Mouse (Mus musculus) CH12.LX (cell line): ENCODE results near the gene Arhgap29. TPM values are rescaled to one million over a fixed set of nuclear protein-coding genes. Genes with fewer than 3 reads are reported as not detected.

Experiments
- DNase-seq: peaks from one replicate; pipeline ENCODE4 v3.0.0-alpha.2; 2013; ENCODE audit errors: extremely low read depth
- H3K27ac ChIP-seq: 2 replicates; pipeline ENCODE4 v1.5.1; 2012; ENCODE audit warnings: low read depth, mild to moderate bottlenecking, control low read depth, moderate library complexity; ENCODE audit not compliant: insufficient read depth
- H3K27me3 ChIP-seq: replicated peaks from 2 replicates; pipeline ENCODE3; 2012; ENCODE audit warnings: inconsistent platforms
- H3K36me3 ChIP-seq, 2 experiments: replicated peaks in 1 of 2; 2 replicates each; pipeline versions ENCODE3 to v1.6.1; 2012; ENCODE audit warnings: inconsistent platforms in 1 of 2, low read length in 1 of 2, mild to moderate bottlenecking in 1 of 2, mixed read lengths in 1 of 2, moderate library complexity in 1 of 2; ENCODE audit not compliant: control insufficient read depth in 1 of 2, insufficient read depth in 1 of 2
- H3K4me1 ChIP-seq, 2 experiments: 2 replicates each; pipeline ENCODE4 v1.6.1; 2012; ENCODE audit warnings: inconsistent platforms in 1 of 2, moderate library complexity in 1 of 2; ENCODE audit not compliant: insufficient read depth in 2 of 2, control insufficient read depth in 1 of 2
- H3K4me2 ChIP-seq: 2 replicates; pipeline ENCODE4 v1.6.1; 2012; ENCODE audit warnings: low read depth, mild to moderate bottlenecking, control low read depth; ENCODE audit not compliant: poor library complexity, insufficient read depth, severe bottlenecking
- H3K4me3 ChIP-seq, 3 experiments: fragments of 150-350 bp in 1 of 3; sonication (generic) in 1 of 3; replicated peaks in 1 of 3; 2 replicates each; pipeline versions ENCODE3 to v1.5.1; 2011 to 2012; ENCODE audit warnings: low read depth in 2 of 3, low read length in 2 of 3, mild to moderate bottlenecking in 2 of 3, moderate library complexity in 2 of 3, control low read depth in 1 of 3, improper control_type of control experiment in 1 of 3, inconsistent platforms in 1 of 3, mixed read lengths in 1 of 3; ENCODE audit not compliant: poor library complexity in 1 of 3
- H3K79me2 ChIP-seq: replicated peaks from 2 replicates; pipeline ENCODE4 v1.6.1; 2012; ENCODE audit warnings: mild to moderate bottlenecking, moderate library complexity; ENCODE audit not compliant: control insufficient read depth, poor library complexity, insufficient read depth, severe bottlenecking; ENCODE audit errors: extremely low read depth
- H3K9ac ChIP-seq: 2 replicates; pipeline ENCODE4 v1.6.1; 2012; ENCODE audit warnings: low read depth, mild to moderate bottlenecking, control low read depth, moderate library complexity; ENCODE audit not compliant: insufficient read depth
- H3K9me3 ChIP-seq: replicated peaks from 2 replicates; pipeline ENCODE3; 2012; ENCODE audit warnings: low read length, inconsistent platforms, mixed read lengths
- BHLHE40 ChIP-seq: IDR thresholded peaks from 2 replicates; pipeline ENCODE4 v1.6.1; 2011; ENCODE audit warnings: mild to moderate bottlenecking, low read depth, low read length, improper control_type of control experiment
- CHD2 ChIP-seq: IDR thresholded peaks from 2 replicates; pipeline ENCODE4 v1.6.1; 2011; ENCODE audit warnings: low read length, improper control_type of control experiment
- CTCF ChIP-seq, 2 experiments: IDR thresholded peaks in 1 of 2; conservative IDR thresholded peaks in 1 of 2; 2 replicates each; pipeline ENCODE4 v1.5.1; 2011 to 2012; ENCODE audit warnings: low read depth in 2 of 2, low read length in 2 of 2, improper control_type of control experiment in 1 of 2, inconsistent platforms in 1 of 2, mild to moderate bottlenecking in 1 of 2, moderate library complexity in 1 of 2
- E2F4 ChIP-seq: IDR thresholded peaks from 2 replicates; pipeline ENCODE4 v1.6.1; 2011; ENCODE audit warnings: low read depth, low read length, improper control_type of control experiment; ENCODE audit not compliant: insufficient replicate concordance
- ELF1 ChIP-seq: IDR thresholded peaks from 2 replicates; pipeline ENCODE4 v1.6.1; 2014; ENCODE audit warnings: low read depth, mild to moderate bottlenecking, inconsistent platforms, low read length, improper control_type of control experiment
- EP300 ChIP-seq: IDR thresholded peaks from 2 replicates; pipeline ENCODE4 v1.6.1; 2011; ENCODE audit warnings: low read length, improper control_type of control experiment
- ETS1 ChIP-seq: conservative IDR thresholded peaks from 2 replicates; pipeline ENCODE4 v1.6.1; 2012; ENCODE audit warnings: low read depth, mild to moderate bottlenecking, inconsistent platforms, low read length, improper control_type of control experiment, moderate library complexity
- GABPA ChIP-seq: IDR thresholded peaks from 2 replicates; pipeline ENCODE4 v1.6.1; 2012; ENCODE audit warnings: low read depth, low read length, improper control_type of control experiment, inconsistent platforms; ENCODE audit not compliant: insufficient replicate concordance
- HCFC1 ChIP-seq: IDR thresholded peaks from 2 replicates; pipeline ENCODE4 v1.6.1; 2012; ENCODE audit warnings: low read depth, mild to moderate bottlenecking, inconsistent platforms, low read length, improper control_type of control experiment
- IRF4 ChIP-seq: IDR thresholded peaks from 2 replicates; pipeline ENCODE4 v1.6.1; 2014; ENCODE audit warnings: low read depth, mild to moderate bottlenecking, inconsistent platforms, low read length, improper control_type of control experiment
- JUN ChIP-seq: IDR thresholded peaks from 2 replicates; pipeline ENCODE4 v1.6.1; 2011; ENCODE audit warnings: low read depth, mild to moderate bottlenecking, low read length, improper control_type of control experiment, moderate library complexity; ENCODE audit not compliant: insufficient read depth
- JUND ChIP-seq: conservative IDR thresholded peaks from 2 replicates; pipeline ENCODE4 v1.6.1; 2011; ENCODE audit warnings: low read depth, low read length, improper control_type of control experiment
- MAFK ChIP-seq: IDR thresholded peaks from 2 replicates; pipeline ENCODE4 v1.6.1; 2011; ENCODE audit warnings: low read length, improper control_type of control experiment; ENCODE audit not compliant: insufficient replicate concordance
- MAX ChIP-seq: IDR thresholded peaks from 2 replicates; pipeline ENCODE4 v1.6.1; 2011; ENCODE audit warnings: low read length, improper control_type of control experiment
- MEF2A ChIP-seq: IDR thresholded peaks from 2 replicates; pipeline ENCODE4 v1.6.1; 2014; ENCODE audit warnings: low read depth, mild to moderate bottlenecking, inconsistent platforms, low read length, improper control_type of control experiment, borderline replicate concordance
- MXI1 ChIP-seq: IDR thresholded peaks from 2 replicates; pipeline ENCODE4 v1.6.1; 2011; ENCODE audit warnings: mild to moderate bottlenecking, low read depth, low read length, improper control_type of control experiment
- MYC ChIP-seq: IDR thresholded peaks from 2 replicates; pipeline ENCODE4 v1.6.1; 2011; ENCODE audit warnings: low read depth, mild to moderate bottlenecking, improper control_type of control experiment, low read length
- NELFE ChIP-seq: IDR thresholded peaks from 2 replicates; pipeline ENCODE4 v1.6.1; 2011; ENCODE audit warnings: low read depth, low read length, improper control_type of control experiment
- NRF1 ChIP-seq: IDR thresholded peaks from 2 replicates; pipeline ENCODE4 v1.6.1; 2014; ENCODE audit warnings: low read depth, mild to moderate bottlenecking, inconsistent platforms, low read length, improper control_type of control experiment, moderate library complexity
- PAX5 ChIP-seq: IDR thresholded peaks from 2 replicates; pipeline ENCODE4 v1.6.1; 2012; ENCODE audit warnings: low read length, inconsistent platforms, mixed read lengths
- POLR2AphosphoS2 ChIP-seq: IDR thresholded peaks from 2 replicates; pipeline ENCODE4 v1.6.1; 2011; ENCODE audit warnings: low read depth, low read length, improper control_type of control experiment
- RCOR1 ChIP-seq: conservative IDR thresholded peaks from 2 replicates; pipeline ENCODE4 v1.6.1; 2012; ENCODE audit warnings: low read depth, mild to moderate bottlenecking, inconsistent platforms, low read length, improper control_type of control experiment
- SMC3 ChIP-seq: IDR thresholded peaks from 2 replicates; pipeline ENCODE4 v1.6.1; 2011; ENCODE audit warnings: low read depth, low read length, improper control_type of control experiment
- TCF12 ChIP-seq: IDR thresholded peaks from 2 replicates; pipeline ENCODE4 v1.6.1; 2014; ENCODE audit warnings: low read depth, mild to moderate bottlenecking, inconsistent platforms, low read length, improper control_type of control experiment
- UBTF ChIP-seq: IDR thresholded peaks from 2 replicates; pipeline ENCODE4 v1.6.1; 2012; ENCODE audit warnings: low read depth, mild to moderate bottlenecking, inconsistent platforms, low read length, improper control_type of control experiment, moderate library complexity
- USF1 ChIP-seq: IDR thresholded peaks from 2 replicates; pipeline ENCODE4 v1.6.1; 2014; ENCODE audit warnings: low read depth, mild to moderate bottlenecking, inconsistent platforms, low read length, improper control_type of control experiment
- USF2 ChIP-seq: conservative IDR thresholded peaks from 2 replicates; pipeline ENCODE4 v1.6.1; 2011; ENCODE audit warnings: low read depth, low read length, improper control_type of control experiment
- ZKSCAN1 ChIP-seq: IDR thresholded peaks from 2 replicates; pipeline ENCODE4 v1.6.1; 2012; ENCODE audit warnings: low read depth, inconsistent platforms, low read length, improper control_type of control experiment, borderline replicate concordance
- ZMIZ1 ChIP-seq: IDR thresholded peaks from 2 replicates; pipeline ENCODE4 v1.6.1; 2012; ENCODE audit warnings: low read depth, mild to moderate bottlenecking, inconsistent platforms, low read length, improper control_type of control experiment
- ZNF384 ChIP-seq: IDR thresholded peaks from 2 replicates; pipeline ENCODE4 v1.6.1; 2012; ENCODE audit warnings: low read depth, low read length, improper control_type of control experiment, inconsistent platforms
- dilution Hi-C: fragments of 300-500 bp; cut with MboI; formaldehyde crosslinking; loops from 2 replicates; pipeline ENCODE4 v1.14.3; 2020; ENCODE audit warnings: low sequenced_read_pairs; ENCODE audit not compliant: extremely low pct_unique_long_range_greater_than_20kb, extremely low pct_ligation_motif_present
- in situ Hi-C: fragments of 300-500 bp; cut with MboI; formaldehyde crosslinking; loops from 3 replicates; pipeline ENCODE4 v1.14.3; 2019; ENCODE audit warnings: low sequenced_read_pairs, low pct_ligation_motif_present, low pct_unique_long_range_greater_than_20kb, mixed read lengths
- polyA plus RNA-seq: library from polyadenylated mRNA; unstranded; fragments of >175 nt; gene quantifications from 2 replicates; pipeline ENCODE4 v1.2.1, GENCODE M21; 2012; ENCODE audit warnings: low read depth; ENCODE audit not compliant: insufficient read length
- total RNA-seq, 2 experiments: library from RNA; depleted of rRNA; stranded (reverse); fragments of 300-350 nt in 1 of 2; fragments of >200 nt in 1 of 2; gene quantifications; 2 replicates each; pipeline ENCODE4 v1.2.3; 2012 to 2014

The Arhgap29 gene
- total and polyA plus RNA-seq, 3 experiments = 19.7 to 53.7 (median 37.0) TPM

GRCm38 (mm10) chr3:122058439-122059198 is 106.3 kb downstream of the Arhgap29 start:
- H3K36me3 ChIP-seq = no peaks in the 10 kb centered on the region
- peaks cover 8 to 11% of the 10 kb centered on the region in 2 experiments for H3K4me1 ChIP-seq
- H3K9ac ChIP-seq = no peak overlapping the region
- in situ Hi-C loops (no loop called here), dilution Hi-C loops (no loop called here)
- H3K4me3 ChIP-seq = no peak overlapping the region
- H3K9me3 ChIP-seq = no peaks in the 10 kb centered on the region
- H3K79me2 ChIP-seq = no peaks in the 10 kb centered on the region
- no peak for DNase-seq
- no peak overlapping the region for H3K27ac ChIP-seq
- TF ChIP-seq TCF12 (no peak), ETS1 (no peak), USF2 (no peak), E2F4 (no peak), USF1 (no peak), MAFK (no peak), NRF1 (no peak), MYC (no peak), EP300 (no peak), POLR2AphosphoS2 (no peak), MAX (no peak), ZMIZ1 (no peak), MEF2A (no peak), HCFC1 (no peak), IRF4 (no peak), GABPA (no peak)
- TF ChIP-seq, all 38 proteins: peak for 0
- Histone ChIP-seq H3K27me3 (no peaks in the 10 kb centered on the region), H3K4me2 (no peak overlapping the region)

GRCm38 (mm10) chr3:122062586-122062985 is 110.2 kb downstream of the Arhgap29 start:
- Histone ChIP-seq H3K4me3 (no peak overlapping the region), H3K4me2 (no peak overlapping the region; the same call in 1 of the 2 replicates), H3K79me2 (no peaks in the 10 kb centered on the region), H3K9ac (no peak overlapping the region), H3K9me3 (no peaks in the 10 kb centered on the region), H3K36me3 (no peaks in the 10 kb centered on the region), H3K27me3 (no peaks in the 10 kb centered on the region), H3K27ac (no peak overlapping the region), H3K4me1 (peaks cover 8 to 11% of the 10 kb centered on the region in 2 experiments)
- peak; percentile 38 for DNase-seq
- in situ Hi-C loops = no loop called here
- dilution Hi-C loops = no loop called here
- TF ChIP-seq USF1 (no peak), TCF12 (peak; percentile 41; the same call in 1 of the 2 replicates), MEF2A (peak; percentile 76; the same call in 1 of the 2 replicates), PAX5 (no peak), MXI1 (no peak), ZKSCAN1 (no peak), MAFK (no peak), SMC3 (no peak), UBTF (no peak), JUND (no peak), JUN (peak; percentile 36; the same call in 1 of the 2 replicates), E2F4 (no peak), ELF1 (no peak), MAX (no peak), NELFE (no peak), IRF4 (peak; percentile 65), GABPA (no peak), ZNF384 (no peak), USF2 (no peak), BHLHE40 (peak; percentile 65), POLR2AphosphoS2 (no peak), EP300 (peak; percentile 63), CHD2 (no peak), CTCF (conservative IDR thresholded peaks at IDR 0.05 in 1 of 2, IDR thresholded peaks at IDR 0.05 in 1 of 2; ENCODE audit: low read depth in 2 of 2, low read length in 2 of 2) (no peak), ZMIZ1 (no peak), RCOR1 (no peak), MYC (no peak)
